In the genomic region with DNA sequence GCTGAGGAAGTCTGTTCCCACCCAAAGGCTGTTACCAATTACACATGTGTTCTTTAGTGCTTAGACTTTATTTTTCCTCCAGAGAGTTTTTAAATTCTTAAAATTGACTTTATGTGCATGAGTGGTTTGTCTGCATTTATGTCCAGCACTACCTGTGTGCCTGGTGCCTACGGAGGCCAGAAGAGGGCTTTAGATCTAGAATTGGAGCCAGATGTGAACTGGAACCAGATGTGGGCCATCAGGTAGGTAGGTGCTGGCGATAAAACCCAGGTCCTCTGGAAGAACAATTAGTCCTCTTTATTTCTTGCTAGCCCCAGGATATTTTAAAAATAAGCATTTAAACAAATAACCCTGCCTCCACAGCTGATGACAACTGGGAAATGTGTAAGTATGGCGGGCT, we compare ENCODE assay signal across 23 mouse cellular contexts. TPM values are rescaled to one million over a fixed set of nuclear protein-coding genes. Genes with fewer than 3 reads are reported as not detected.
"Had no signal": no experiment of that assay in that cellular context is flagged by ENCODE, and none has a peak within 500 bp of the region (broad histone marks: within the 10 kb centered on the region; RNA-seq: fewer than 3 reads in every experiment).

No protein-coding gene starts in this region.

- DNase-seq: kidney, adult 11 months; kidney, adult 9 months; kidney, postnatal 14 days; kidney, postnatal 4 days; left cerebral cortex, postnatal 4 days; liver, embryonic 13.5 days; lung, adult 2 months; lung, postnatal 14 days; lung, postnatal 4 days; right cerebral cortex, postnatal 25 days; spleen, adult 18-20 months; thymus, adult 18-20 months; thymus, postnatal 14 days; thymus, postnatal 4 days had no signal

- H3K27me3 ChIP-seq: neural tube, embryonic 12.5 days; stomach, embryonic 15.5 days had no signal

- H3K4me1 ChIP-seq: liver, embryonic 13.5 days; midbrain, embryonic 15.5 days; neural tube, embryonic 15.5 days; stomach, embryonic 15.5 days had no signal

- H3K27ac ChIP-seq: liver, embryonic 13.5 days; midbrain, embryonic 12.5 days; midbrain, embryonic 15.5 days; neural tube, embryonic 12.5 days; neural tube, embryonic 15.5 days; stomach, embryonic 15.5 days had no signal

- H3K36me3 ChIP-seq: liver, embryonic 13.5 days; midbrain, embryonic 12.5 days; midbrain, embryonic 15.5 days; neural tube, embryonic 12.5 days; neural tube, embryonic 15.5 days; stomach, embryonic 15.5 days had no signal

- H3K4me2 ChIP-seq: liver, embryonic 13.5 days; midbrain, embryonic 12.5 days; midbrain, embryonic 15.5 days; neural tube, embryonic 12.5 days; neural tube, embryonic 15.5 days; stomach, embryonic 15.5 days had no signal

- ATAC-seq: midbrain, embryonic 15.5 days had no signal

- H3K4me3 ChIP-seq: liver, embryonic 13.5 days; midbrain, embryonic 12.5 days; midbrain, embryonic 15.5 days; neural tube, embryonic 12.5 days; neural tube, embryonic 15.5 days; stomach, embryonic 15.5 days had no signal

- H3K9ac ChIP-seq: liver, embryonic 13.5 days; midbrain, embryonic 12.5 days; midbrain, embryonic 15.5 days; neural tube, embryonic 12.5 days; neural tube, embryonic 15.5 days; stomach, embryonic 15.5 days had no signal

- H3K9me3 ChIP-seq: liver, embryonic 13.5 days; midbrain, embryonic 12.5 days; midbrain, embryonic 15.5 days; neural tube, embryonic 12.5 days; neural tube, embryonic 15.5 days; stomach, embryonic 15.5 days had no signal

RNA-seq across cellular contexts. Expression of a gene that starts 11.2 kb away (rescaled TPM):
- total RNA-seq: liver, adult 2 months; megakaryocyte progenitor cell, adult 5-6 weeks had no signal
- polyA plus RNA-seq: liver, adult 2 months; liver, embryonic 13.5 days; liver, embryonic 16.5 days had no signal

RNA-seq across cellular contexts. Expression of a gene that starts 21.8 kb away (rescaled TPM):
- total RNA-seq: liver, adult 2 months; megakaryocyte progenitor cell, adult 5-6 weeks had no signal
- polyA plus RNA-seq: liver, adult 2 months; liver, embryonic 13.5 days; liver, embryonic 16.5 days; lung, adult 2 months; lung, embryonic 16.5 days; midbrain, embryonic 12.5 days; midbrain, embryonic 15.5 days; neural tube, embryonic 12.5 days; stomach, embryonic 15.5 days had no signal
